Mouse (Mus musculus) small intestine, adult 2 months (tissue): ENCODE results near the gene Entpd1. TPM values are rescaled to one million over a fixed set of nuclear protein-coding genes. Genes with fewer than 3 reads are reported as not detected.

ENCODE experiments used
- H3K27ac ChIP-seq: fragments of 200-500 bp; 2 replicates; pipeline ENCODE4 v1.5.1; 2012; ENCODE audit warnings: low read depth, low read length, control low read depth, inconsistent platforms; ENCODE audit not compliant: insufficient read depth
- H3K27me3 ChIP-seq: fragments of 200-500 bp; 2 replicates; pipeline ENCODE4 v1.6.1; 2012; ENCODE audit warnings: mild to moderate bottlenecking, moderate library complexity, low read length, inconsistent platforms; ENCODE audit not compliant: control insufficient read depth, insufficient read depth
- H3K36me3 ChIP-seq: fragments of 200-500 bp; 2 replicates; pipeline ENCODE4 v1.6.1; 2012; ENCODE audit warnings: mild to moderate bottlenecking, low read length, control low read depth, inconsistent platforms; ENCODE audit not compliant: control insufficient read depth, insufficient read depth
- H3K4me1 ChIP-seq: fragments of 200-500 bp; 2 replicates; pipeline ENCODE4 v1.6.1; 2012; ENCODE audit warnings: low read length, inconsistent platforms, mixed read lengths; ENCODE audit not compliant: control insufficient read depth, insufficient read depth, insufficient read length
- H3K4me3 ChIP-seq: fragments of 200-500 bp; 2 replicates; pipeline ENCODE4 v1.5.1; 2012; ENCODE audit warnings: low read depth, mild to moderate bottlenecking, control low read depth, inconsistent platforms, low read length, moderate library complexity
- CTCF ChIP-seq: fragments of 200-500 bp; IDR thresholded peaks from 2 replicates; pipeline ENCODE4 v1.5.1; 2012; ENCODE audit warnings: low read depth, mild to moderate bottlenecking, control low read depth, inconsistent platforms, low read length, moderate library complexity, mixed read lengths; ENCODE audit not compliant: insufficient replicate concordance, insufficient read length; ENCODE audit errors: extremely low read depth
- POLR2A ChIP-seq: fragments of 200-500 bp; IDR thresholded peaks from 2 replicates; pipeline ENCODE4 v1.6.1; 2012; ENCODE audit warnings: low read depth, mild to moderate bottlenecking, control low read depth, inconsistent platforms, low read length, moderate library complexity
- WGBS: fragments of 180-500 bp; shearing (Covaris S2); methylation state at CpG from one replicate; pipeline ENCODE4 v1.1.7; 2018; 5-methylcytosine and 5-hydroxymethylcytosine counted together
- polyA plus RNA-seq: library from polyadenylated mRNA; depleted of rRNA; stranded (reverse); fragments of >200 nt; gene quantifications from 2 replicates; pipeline ENCODE4 v1.2.3, GENCODE M21; 2012

Gene Entpd1
- polyA plus RNA-seq, 1 experiment: 4.6 TPM

DNA sequence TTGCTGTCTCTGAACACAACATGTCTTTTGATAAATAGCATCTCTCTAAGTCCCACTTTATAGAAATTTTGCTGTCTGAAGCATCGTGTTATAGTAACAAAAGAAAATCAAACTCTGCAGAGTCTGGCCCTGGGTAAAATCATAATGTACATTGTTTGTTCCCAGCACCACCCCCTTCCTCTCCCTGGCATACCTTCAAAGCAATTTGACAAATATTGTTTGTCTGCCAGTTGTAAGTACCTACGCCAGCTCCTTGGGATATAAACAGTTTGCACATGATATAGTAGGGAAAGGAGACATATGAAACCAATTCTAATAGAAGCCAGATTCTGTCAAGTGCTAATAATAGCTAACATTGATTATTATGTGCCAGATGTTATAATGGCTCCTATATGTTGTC is 50.6 kb downstream of the Entpd1 start:
- Histone ChIP-seq H3K4me3 (no peak overlapping the region), H3K27me3 (no peaks in the 10 kb centered on the region), H3K4me1 (peaks cover 4% of the 10 kb centered on the region; the same call in 1 of the 2 replicates), H3K27ac (0 out of 2 replicates have a peak overlapping the region, but pooled peaks have one; percentile 1), H3K36me3 (no peaks in the 10 kb centered on the region)
- WGBS: 42% methylated on average over 2 of the region's 2 CpGs
- no peak for TF ChIP-seq CTCF
- no peak for TF ChIP-seq POLR2A

DNA sequence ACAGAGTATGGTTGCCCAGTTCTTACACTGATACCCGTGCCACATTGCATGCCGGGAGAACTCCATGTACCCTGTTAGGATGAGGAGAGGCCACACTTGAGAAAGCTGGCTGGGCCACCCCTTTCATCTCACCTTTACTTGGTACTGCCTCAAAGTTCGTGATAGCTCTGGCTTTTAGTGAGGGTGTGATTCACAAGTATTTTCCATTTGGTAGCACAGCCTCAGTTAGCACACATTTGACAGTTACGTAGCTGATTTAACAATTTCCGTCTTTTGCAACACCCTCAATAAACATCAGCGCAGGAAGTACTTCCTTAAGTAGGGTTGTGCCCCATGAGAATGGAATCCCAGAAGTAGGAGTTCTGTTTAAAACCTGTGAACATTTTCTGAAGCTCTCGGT is 53.6 kb downstream of the Entpd1 start:
- H3K36me3 ChIP-seq: no peaks in the 10 kb centered on the region
- no peak for TF ChIP-seq POLR2A
- TF ChIP-seq CTCF: no peak
- no peak overlapping the region for H3K27ac ChIP-seq
- no peak overlapping the region for H3K4me3 ChIP-seq
- H3K27me3 ChIP-seq: no peaks in the 10 kb centered on the region
- 82% methylated on average over 7 of the region's 7 CpGs for WGBS
- H3K4me1 ChIP-seq: no peaks in the 10 kb centered on the region; the same call in 1 of the 2 replicates

- Histone ChIP-seq H3K27me3 (no peaks in the 10 kb centered on the region), H3K4me1 (no peaks in the 10 kb centered on the region; the same call in 1 of the 2 replicates), H3K36me3 (no peaks in the 10 kb centered on the region), H3K4me3 (no peak overlapping the region), H3K27ac (no peak overlapping the region)
- no peak for TF ChIP-seq CTCF
- TF ChIP-seq POLR2A: no peak
- 45% methylated on average over 6 of the region's 6 CpGs for WGBS
Measured at GRCm38 (mm10) chr19:40667111-40667510, 54.9 kb downstream of the Entpd1 start.

DNA sequence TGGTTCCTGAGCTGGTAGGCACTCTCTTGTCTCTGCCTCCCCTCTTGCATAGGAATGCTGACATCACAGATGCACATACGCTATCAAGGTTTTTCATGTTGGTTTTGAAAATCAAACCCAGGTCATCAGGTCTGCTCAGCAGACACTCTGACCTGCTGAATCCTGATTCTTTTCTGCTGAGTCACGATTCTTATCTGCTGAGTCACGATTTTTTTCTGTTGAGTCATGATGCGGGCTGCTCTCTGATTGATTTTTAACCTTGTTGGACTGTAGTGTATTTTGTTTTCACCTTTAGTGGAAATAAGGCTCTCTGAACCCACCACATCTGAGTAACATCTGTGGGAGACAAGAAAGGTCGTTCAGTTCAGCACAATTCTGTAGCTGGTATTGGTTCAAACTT is 63.2 kb downstream of the Entpd1 start:
- Histone ChIP-seq H3K27ac (no peak overlapping the region), H3K27me3 (no peaks in the 10 kb centered on the region), H3K4me3 (no peak overlapping the region), H3K36me3 (no peaks in the 10 kb centered on the region), H3K4me1 (peaks cover 9% of the 10 kb centered on the region; the same call in 1 of the 2 replicates)
- WGBS: 77% methylated on average over 5 of the region's 5 CpGs
- TF ChIP-seq POLR2A (no peak), CTCF (no peak)

GRCm38 (mm10) chr19:40678087-40678486 is 65.9 kb downstream of the Entpd1 start:
- no peaks in the 10 kb centered on the region for H3K27me3 ChIP-seq
- TF ChIP-seq CTCF (no peak), POLR2A (no peak)
- peaks cover 9% of the 10 kb centered on the region; the same call in 1 of the 2 replicates for H3K4me1 ChIP-seq
- 72% methylated on average over 6 of the region's 6 CpGs for WGBS
- H3K4me3 ChIP-seq: no peak overlapping the region
- peak overlapping the region; percentile 67; the same call in 1 of the 2 replicates for H3K27ac ChIP-seq
- H3K36me3 ChIP-seq: no peaks in the 10 kb centered on the region

- 33% methylated on average over 17 of the region's 17 CpGs for WGBS
- TF ChIP-seq CTCF (no peak), POLR2A (no peak)
- H3K4me3 ChIP-seq: 0 out of 2 replicates have a peak overlapping the region, but pooled peaks have one; percentile 4
- no peaks in the 10 kb centered on the region for H3K36me3 ChIP-seq
- peaks cover 9% of the 10 kb centered on the region; the same call in 1 of the 2 replicates for H3K4me1 ChIP-seq
- H3K27ac ChIP-seq: peak overlapping the region; percentile 67
- no peaks in the 10 kb centered on the region for H3K27me3 ChIP-seq
Measured at GRCm38 (mm10) chr19:40678532-40679307, 66.6 kb downstream of the Entpd1 start.

- peaks cover 9% of the 10 kb centered on the region; the same call in 1 of the 2 replicates for H3K4me1 ChIP-seq
- no peak overlapping the region for H3K27ac ChIP-seq
- H3K4me3 ChIP-seq: no peak overlapping the region
- WGBS: 88% methylated on average over 3 of the region's 3 CpGs
- no peaks in the 10 kb centered on the region for H3K27me3 ChIP-seq
- H3K36me3 ChIP-seq: no peaks in the 10 kb centered on the region
- TF ChIP-seq POLR2A (no peak), CTCF (no peak)
Measured at GRCm38 (mm10) chr19:40679632-40680031, 67.5 kb downstream of the Entpd1 start.
